Mouse (Mus musculus): Measurements from ENCODE around the gene Chst2. TPM values are rescaled to one million over a fixed set of nuclear protein-coding genes. Genes with fewer than 3 reads are reported as not detected.

Gene Chst2
- polyA plus RNA-seq, 1 experiment: 21.5 TPM

DNA sequence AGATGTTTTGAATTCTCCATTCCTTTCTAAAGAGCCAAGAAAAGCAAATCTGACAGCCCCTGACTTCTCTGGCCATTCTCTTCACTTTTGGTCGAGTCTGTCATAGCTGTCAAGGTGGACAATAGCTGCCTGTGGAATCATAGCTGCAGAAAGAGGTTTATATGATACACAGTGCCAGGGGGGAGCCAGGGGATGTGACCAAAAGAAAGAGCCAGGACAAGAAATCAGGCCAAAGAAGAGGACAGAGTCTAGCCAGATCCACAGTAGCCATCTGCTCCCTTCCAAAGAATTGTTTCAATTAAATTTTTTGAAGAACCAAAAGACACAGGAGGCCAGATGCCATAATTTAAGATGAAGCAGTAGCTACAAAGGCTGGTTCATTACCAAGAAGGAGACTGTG, 30.6 kb downstream of the Chst2 start:
- Histone ChIP-seq H3K4me3 (ENCODE audit: insufficient read depth, low read length) (no peak overlapping the region), H3K4me1 (ENCODE audit: control insufficient read depth, insufficient read depth, low read length) (no peaks in the 10 kb centered on the region), H3K27ac (ENCODE audit: insufficient read depth, low read length) (no peak overlapping the region)
- TF ChIP-seq CTCF (IDR thresholded peaks at IDR 0.05; ENCODE audit: borderline replicate concordance, insufficient read depth, low read length) (no peak), POLR2A (IDR thresholded peaks at IDR 0.05; ENCODE audit: low read depth, low read length) (no peak)

DNA sequence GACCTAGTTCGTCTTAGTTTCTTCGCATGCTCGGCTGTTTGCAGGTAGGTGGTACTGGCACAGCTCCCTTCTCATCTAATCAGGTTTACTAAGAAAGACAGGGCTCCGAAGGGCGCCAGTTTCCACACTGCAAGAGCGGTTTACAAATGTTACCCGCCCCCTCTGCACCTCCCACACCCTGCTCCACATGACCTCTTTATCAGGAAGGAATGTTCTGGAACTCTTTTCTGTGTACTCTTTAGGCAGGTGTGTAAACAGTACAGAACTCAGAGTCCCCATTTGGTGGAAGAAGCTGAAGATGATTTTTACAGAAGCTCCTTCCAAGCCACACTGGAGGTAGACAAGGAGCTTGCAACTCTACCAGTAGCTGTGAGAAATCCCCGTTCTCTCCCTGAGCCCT, 31.2 kb downstream of the Chst2 start:
- Histone ChIP-seq H3K4me1 (ENCODE audit: control insufficient read depth, insufficient read depth, low read length) (no peaks in the 10 kb centered on the region), H3K27ac (ENCODE audit: insufficient read depth, low read length) (no peak overlapping the region), H3K4me3 (ENCODE audit: insufficient read depth, low read length) (no peak overlapping the region)
- TF ChIP-seq POLR2A (IDR thresholded peaks at IDR 0.05; ENCODE audit: low read depth, low read length) (no peak), CTCF (IDR thresholded peaks at IDR 0.05; ENCODE audit: borderline replicate concordance, insufficient read depth, low read length) (no peak)

DNA sequence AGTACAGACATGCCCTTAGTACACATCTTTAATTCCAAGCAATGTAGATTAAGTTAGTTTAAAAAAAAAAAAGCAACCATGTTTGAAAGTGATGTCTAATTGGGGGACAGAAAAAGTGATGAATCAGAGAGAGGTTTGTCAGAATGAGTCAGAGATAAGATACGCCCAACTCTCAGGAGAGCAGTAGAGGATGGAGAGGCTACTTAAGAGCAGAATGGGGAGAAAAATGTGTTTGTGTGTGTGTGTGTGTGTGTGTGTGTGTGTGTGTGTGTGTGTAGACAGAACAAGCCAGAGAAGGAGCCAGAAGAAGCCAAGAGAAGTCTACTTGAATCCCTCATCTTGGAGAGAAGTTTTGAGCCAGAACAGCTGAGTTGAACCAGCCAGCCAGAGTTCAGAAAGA, 32.8 kb downstream of the Chst2 start:
- no peak for TF ChIP-seq CTCF (IDR thresholded peaks at IDR 0.05; ENCODE audit: borderline replicate concordance, insufficient read depth, low read length)
- no peak for TF ChIP-seq POLR2A (IDR thresholded peaks at IDR 0.05; ENCODE audit: low read depth, low read length)
- H3K27ac ChIP-seq (ENCODE audit: insufficient read depth, low read length): no peak overlapping the region
- H3K4me1 ChIP-seq (ENCODE audit: control insufficient read depth, insufficient read depth, low read length): no peaks in the 10 kb centered on the region
- H3K4me3 ChIP-seq (ENCODE audit: insufficient read depth, low read length): no peak overlapping the region

DNA sequence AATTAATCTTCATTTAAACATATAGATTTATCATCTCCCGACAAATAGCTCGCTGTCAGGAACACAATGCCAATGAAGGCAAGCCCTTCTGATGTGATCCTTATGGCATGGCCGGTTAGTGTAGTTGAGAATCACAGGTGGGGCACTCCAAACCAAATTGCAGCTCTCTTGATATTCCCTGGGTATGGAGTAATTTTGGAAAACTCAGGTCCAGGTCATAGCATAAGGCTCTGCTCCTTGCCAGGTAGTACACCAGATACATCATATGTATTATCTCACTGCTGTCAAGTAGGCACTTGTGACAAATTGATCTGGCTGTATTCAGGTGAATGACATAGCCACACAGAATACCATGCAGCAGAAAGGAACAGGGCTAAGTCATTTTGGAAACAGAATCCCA, 40.6 kb downstream of the Chst2 start:
- no peaks in the 10 kb centered on the region for H3K4me1 ChIP-seq (ENCODE audit: control insufficient read depth, insufficient read depth, low read length)
- H3K27ac ChIP-seq (ENCODE audit: insufficient read depth, low read length): no peak overlapping the region
- TF ChIP-seq CTCF (IDR thresholded peaks at IDR 0.05; ENCODE audit: borderline replicate concordance, insufficient read depth, low read length) (no peak), POLR2A (IDR thresholded peaks at IDR 0.05; ENCODE audit: low read depth, low read length) (no peak)
- H3K4me3 ChIP-seq (ENCODE audit: insufficient read depth, low read length): no peak overlapping the region

DNA sequence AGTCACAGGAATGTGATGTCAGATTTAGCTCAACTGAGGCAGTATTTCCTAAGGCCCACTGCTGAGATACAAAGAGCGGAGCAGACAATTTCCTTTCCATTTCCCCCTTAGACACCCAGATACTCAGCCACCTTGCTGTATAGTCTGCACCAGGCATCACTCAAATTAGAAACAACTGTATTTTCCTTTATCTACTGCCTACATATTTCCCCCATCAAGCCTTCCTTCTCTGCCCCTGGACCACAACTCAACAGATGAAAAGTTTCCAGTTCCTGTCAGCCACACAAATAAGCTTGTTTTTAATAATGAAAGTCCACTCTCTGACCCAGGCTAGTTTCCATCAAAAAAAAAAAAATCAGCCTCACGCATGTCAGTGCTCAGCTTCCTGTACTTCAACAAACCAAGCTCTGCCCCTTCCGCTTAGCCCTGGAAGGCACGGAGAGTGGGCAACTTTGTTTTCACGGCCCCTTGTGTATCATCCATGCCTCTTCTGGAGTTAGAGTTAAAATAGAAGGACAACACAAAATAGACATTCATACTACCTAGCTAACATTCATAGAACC, 52.6 kb downstream of the Chst2 start:
- Histone ChIP-seq H3K4me1 (ENCODE audit: control insufficient read depth, insufficient read depth, low read length) (no peaks in the 10 kb centered on the region), H3K4me3 (ENCODE audit: insufficient read depth, low read length) (no peak overlapping the region), H3K27ac (ENCODE audit: insufficient read depth, low read length) (no peak overlapping the region)
- no peak for TF ChIP-seq POLR2A (IDR thresholded peaks at IDR 0.05; ENCODE audit: low read depth, low read length)
- TF ChIP-seq CTCF (IDR thresholded peaks at IDR 0.05; ENCODE audit: borderline replicate concordance, insufficient read depth, low read length): no peak

DNA sequence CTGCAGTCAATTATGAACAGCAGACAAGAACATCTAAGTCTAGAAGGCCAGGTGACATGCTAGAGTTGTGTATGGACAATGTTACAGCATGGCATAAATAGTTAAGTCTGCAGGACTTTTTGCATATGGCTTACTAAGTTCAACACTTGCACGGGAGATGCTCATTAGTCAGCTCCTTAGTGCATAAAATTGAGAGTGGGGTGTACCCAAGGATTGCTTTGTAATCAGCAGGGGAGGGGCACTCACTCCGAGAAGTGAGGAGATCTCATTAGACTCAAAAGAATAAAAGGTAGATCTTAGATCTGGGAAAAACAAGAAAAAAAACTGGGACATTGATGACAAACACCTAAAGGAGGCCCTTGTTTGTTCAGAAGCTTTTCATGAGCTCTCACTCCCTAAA, 54.6 kb downstream of the Chst2 start:
- no peak overlapping the region for H3K4me3 ChIP-seq (ENCODE audit: insufficient read depth, low read length)
- no peaks in the 10 kb centered on the region for H3K4me1 ChIP-seq (ENCODE audit: control insufficient read depth, insufficient read depth, low read length)
- H3K27ac ChIP-seq (ENCODE audit: insufficient read depth, low read length): no peak overlapping the region
- TF ChIP-seq CTCF (IDR thresholded peaks at IDR 0.05; ENCODE audit: borderline replicate concordance, insufficient read depth, low read length) (no peak), POLR2A (IDR thresholded peaks at IDR 0.05; ENCODE audit: low read depth, low read length) (no peak)

DNA sequence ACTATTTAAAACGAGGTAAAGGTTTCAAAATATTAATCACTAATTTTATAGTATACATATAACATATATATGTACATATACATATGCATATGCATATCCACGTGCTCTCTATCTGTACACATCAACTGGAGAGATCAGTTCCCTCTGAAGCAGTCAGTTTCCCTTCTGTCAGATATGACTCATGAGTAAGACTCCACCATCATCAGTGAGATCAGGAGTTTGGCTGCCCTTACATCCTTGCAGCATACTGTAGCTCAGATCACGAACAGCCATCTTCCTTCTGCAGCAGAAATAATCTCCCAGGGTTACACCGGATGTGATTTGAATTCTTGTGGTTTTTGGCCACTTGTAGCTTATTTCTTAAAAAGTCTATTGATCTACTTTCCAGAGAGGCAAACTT, 56.0 kb downstream of the Chst2 start:
- Histone ChIP-seq H3K4me1 (ENCODE audit: control insufficient read depth, insufficient read depth, low read length) (no peaks in the 10 kb centered on the region), H3K27ac (ENCODE audit: insufficient read depth, low read length) (no peak overlapping the region), H3K4me3 (ENCODE audit: insufficient read depth, low read length) (no peak overlapping the region)
- no peak for TF ChIP-seq POLR2A (IDR thresholded peaks at IDR 0.05; ENCODE audit: low read depth, low read length)
- TF ChIP-seq CTCF (IDR thresholded peaks at IDR 0.05; ENCODE audit: borderline replicate concordance, insufficient read depth, low read length): no peak

Other genes starting within 250 kb of the Chst2 start
- gene U2surp, start 105.3 kb upstream of the Chst2 start, polyA plus RNA-seq (2011; ENCODE audit: insufficient read length, low read depth, missing spikeins): 79.2 and 87.4 TPM in 2 replicates
- not detected in 2 replicates for gene Paqr9, start 152.9 kb upstream of the Chst2 start, polyA plus RNA-seq (2011; ENCODE audit: insufficient read length, low read depth, missing spikeins)
- 6.7 and 7.9 TPM in 2 replicates for gene Pcolce2, start 230.9 kb upstream of the Chst2 start, polyA plus RNA-seq (2011; ENCODE audit: insufficient read length, low read depth, missing spikeins)

All from embryonic fibroblast, embryonic 13.5 days (primary cell).